17 mouse cellular contexts compared by ENCODE assay signal in genomic region chr8:8852656-8853366, GRCm38 (mm10).
"Had no signal": no experiment of that assay in that cellular context is flagged by ENCODE, and none has a peak within 500 bp of the region (broad histone marks: within the 10 kb centered on the region; RNA-seq: fewer than 3 reads in every experiment).

No protein-coding gene starts in this region.

- H3K4me2 ChIP-seq: limb, embryonic 15.5 days; liver, embryonic 12.5 days; neural tube, embryonic 13.5 days had no signal

- H3K27ac ChIP-seq: kidney, postnatal 0 days; limb, embryonic 15.5 days; liver, embryonic 12.5 days; macrophage; neural tube, embryonic 13.5 days had no signal

- H3K36me3 ChIP-seq: limb, embryonic 15.5 days; liver, embryonic 12.5 days; neural tube, embryonic 13.5 days had no signal

- H3K9ac ChIP-seq: limb, embryonic 15.5 days; liver, embryonic 12.5 days; neural tube, embryonic 13.5 days had no signal

- DNase-seq: kidney, adult 11 months; kidney, adult 9 months; kidney, postnatal 36 days; layer of hippocampus, adult 9-11 months; layer of hippocampus, postnatal 36 days; lung, postnatal 10 days; midbrain, embryonic 14.5 days; retina, postnatal 1 day; thymus, adult 2 months; thymus, postnatal 25 days had no signal

- H3K4me1 ChIP-seq: limb, embryonic 15.5 days; liver, embryonic 12.5 days; megakaryocyte, embryonic 14.5 days had no signal

- H3K9me3 ChIP-seq: limb, embryonic 15.5 days; liver, embryonic 12.5 days; megakaryocyte, embryonic 14.5 days; neural tube, embryonic 13.5 days had no signal

- H3K4me3 ChIP-seq: limb, embryonic 15.5 days; liver, embryonic 12.5 days; megakaryocyte, embryonic 14.5 days; myocyte; neural tube, embryonic 13.5 days had no signal

- H3K27me3 ChIP-seq: liver, embryonic 12.5 days; megakaryocyte, embryonic 14.5 days; neural tube, embryonic 13.5 days had no signal

- ATAC-seq: liver, embryonic 12.5 days had no signal
